22 mouse cellular contexts compared by ENCODE assay signal in the genomic region with DNA sequence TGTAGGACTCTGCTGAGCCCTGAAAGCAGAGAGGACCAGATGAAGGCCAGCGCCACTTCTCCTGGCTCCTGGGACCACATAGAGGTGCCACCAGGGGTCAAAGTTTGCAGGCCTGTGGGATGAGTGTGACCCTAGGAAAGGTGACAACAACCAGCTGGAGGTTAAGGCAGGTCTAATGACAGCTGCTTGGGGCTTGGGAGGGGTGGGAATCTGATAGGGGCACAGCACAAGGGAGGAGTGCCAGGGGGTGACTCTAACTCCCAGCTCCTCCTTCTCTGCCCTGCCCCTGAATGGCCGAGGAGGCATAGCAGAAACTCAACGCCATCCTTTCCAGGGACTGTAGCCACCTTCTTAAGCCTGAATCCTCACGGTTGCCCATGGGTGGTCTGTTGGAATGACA. TPM values are rescaled to one million over a fixed set of nuclear protein-coding genes. Genes with fewer than 3 reads are reported as not detected.
"Had no signal": no experiment of that assay in that cellular context is flagged by ENCODE, and none has a peak within 500 bp of the region (broad histone marks: within the 10 kb centered on the region; RNA-seq: fewer than 3 reads in every experiment).

No protein-coding gene starts in this region.

- H3K9ac ChIP-seq: limb, embryonic 13.5 days; liver, embryonic 12.5 days; liver, embryonic 15.5 days; lung, embryonic 15.5 days; neural tube, embryonic 12.5 days; neural tube, embryonic 15.5 days; stomach, embryonic 15.5 days had no signal

- H3K9me3 ChIP-seq: limb, embryonic 10.5 days; limb, embryonic 13.5 days; liver, embryonic 12.5 days; liver, embryonic 15.5 days; lung, embryonic 15.5 days; neural tube, embryonic 12.5 days; neural tube, embryonic 15.5 days; stomach, embryonic 15.5 days had no signal

- H3K4me3 ChIP-seq: limb, embryonic 10.5 days; limb, embryonic 13.5 days; liver, embryonic 12.5 days; liver, embryonic 15.5 days; lung, embryonic 15.5 days; neural tube, embryonic 12.5 days; neural tube, embryonic 15.5 days; stomach, embryonic 15.5 days had no signal

- H3K4me2 ChIP-seq: limb, embryonic 13.5 days; liver, embryonic 12.5 days; liver, embryonic 15.5 days; lung, embryonic 15.5 days; midbrain, embryonic 11.5 days; neural tube, embryonic 12.5 days; neural tube, embryonic 15.5 days; stomach, embryonic 15.5 days had no signal

- H3K27ac ChIP-seq: kidney, postnatal 0 days; limb, embryonic 10.5 days; limb, embryonic 13.5 days; liver, embryonic 12.5 days; liver, embryonic 15.5 days; lung, embryonic 15.5 days; neural tube, embryonic 12.5 days; neural tube, embryonic 15.5 days; stomach, embryonic 15.5 days had no signal

- H3K27me3 ChIP-seq: limb, embryonic 13.5 days; lung, embryonic 15.5 days; neural tube, embryonic 12.5 days; neural tube, embryonic 15.5 days; stomach, embryonic 15.5 days had no signal

- DNase-seq: kidney, adult 18-20 months; kidney, adult 9 months; kidney, postnatal 36 days; liver; lung, postnatal 14 days; lung, postnatal 4 days; midbrain, embryonic 14.5 days; retina, postnatal 1 day; right cerebral cortex, postnatal 4 days; spleen, adult 18-20 months; thymus, postnatal 25 days had no signal

- H3K36me3 ChIP-seq: liver, embryonic 12.5 days; liver, embryonic 15.5 days; stomach, embryonic 15.5 days had no signal

- ATAC-seq: intestine, embryonic 16.5 days; liver, embryonic 12.5 days had no signal

RNA-seq across cellular contexts. Expression of gene Plxdc1, which starts 30.6 kb away (rescaled TPM):
- polyA plus RNA-seq: limb, embryonic 10.5 days; midbrain, embryonic 11.5 days had no signal
